Mouse (Mus musculus): ENCODE results near the gene Tmcc3. TPM values are rescaled to one million over a fixed set of nuclear protein-coding genes. Genes with fewer than 3 reads are reported as not detected.
A peak's percentile ranks its signal among the peaks of the same experiment; 100 is the strongest.

The Tmcc3 gene
- polyA plus RNA-seq, 1 experiment: 14.8 TPM

GRCm38 (mm10) chr10:94426921-94427270, 115.1 kb downstream of the Tmcc3 start:
- no peak for TF ChIP-seq EP300 (IDR thresholded peaks at IDR 0.05; ENCODE audit: insufficient read depth, low read depth, low read length)
- TF ChIP-seq POLR2A (IDR thresholded peaks at IDR 0.05; ENCODE audit: insufficient read depth, low read length): no peak
- no peak for TF ChIP-seq CTCF (IDR thresholded peaks at IDR 0.05; ENCODE audit: low read depth, low read length)
- no peaks in the 10 kb centered on the region for H3K36me3 ChIP-seq (ENCODE audit: control insufficient read depth, insufficient read depth, low read length, poor library complexity, severe bottlenecking)
- no peak overlapping the region for H3K4me3 ChIP-seq (ENCODE audit: low read depth, low read length)
- H3K9ac ChIP-seq (ENCODE audit: low read depth, poor library complexity, severe bottlenecking): no peak overlapping the region
- peaks cover 2% of the 10 kb centered on the region for H3K4me1 ChIP-seq (ENCODE audit: control insufficient read depth, insufficient read depth, low read length)
- H3K27me3 ChIP-seq (ENCODE audit: control insufficient read depth, insufficient read depth, low read length, poor library complexity, severe bottlenecking): no peaks in the 10 kb centered on the region
- H3K27ac ChIP-seq (ENCODE audit: insufficient read depth, low read length): 0 out of 2 replicates have a peak overlapping the region, but pooled peaks have one; percentile 5
- H3K9me3 ChIP-seq (replicated peaks; ENCODE audit: control insufficient read depth, insufficient read depth, low read length, poor library complexity, severe bottlenecking): no peaks in the 10 kb centered on the region

DNA sequence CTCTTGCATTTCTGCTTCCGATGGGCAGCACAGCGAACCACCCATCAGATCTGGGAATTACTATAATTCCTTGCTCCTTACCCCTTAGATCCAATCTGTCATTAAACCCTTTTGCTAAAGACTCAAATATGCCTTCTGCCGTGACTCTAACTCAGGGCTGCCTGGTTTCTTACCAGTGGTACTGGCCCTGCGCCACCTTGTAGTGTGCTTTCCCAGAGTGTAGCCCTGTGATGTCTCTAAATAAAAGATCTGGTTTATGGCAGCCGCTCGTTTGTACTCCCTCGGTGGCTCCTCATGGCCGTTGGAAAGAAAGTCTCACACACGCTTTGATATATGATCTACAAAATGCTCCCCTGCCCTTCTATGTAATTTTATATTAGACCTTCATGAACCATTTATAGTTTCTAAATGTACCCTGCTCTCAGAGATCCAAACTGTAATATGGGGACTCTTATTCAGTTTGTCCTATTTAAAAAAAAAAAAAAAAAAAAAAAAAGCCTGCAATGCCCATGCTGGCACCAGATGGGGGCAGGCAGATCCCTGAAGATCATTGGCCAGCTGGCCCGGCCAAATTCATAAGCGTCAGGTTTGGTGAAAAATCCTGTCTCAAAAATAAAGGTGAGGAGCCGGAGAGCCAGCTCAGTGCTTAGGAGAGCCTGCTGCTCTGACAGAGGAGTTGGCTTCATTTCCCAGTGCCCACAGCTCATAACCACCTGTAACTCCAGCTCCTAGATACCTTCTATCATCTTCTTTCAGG, 116.6 kb downstream of the Tmcc3 start:
- Histone ChIP-seq H3K9ac (ENCODE audit: low read depth, poor library complexity, severe bottlenecking) (no peak overlapping the region), H3K27ac (ENCODE audit: insufficient read depth, low read length) (no peak overlapping the region), H3K36me3 (ENCODE audit: control insufficient read depth, insufficient read depth, low read length, poor library complexity, severe bottlenecking) (no peaks in the 10 kb centered on the region), H3K4me3 (ENCODE audit: low read depth, low read length) (no peak overlapping the region), H3K27me3 (ENCODE audit: control insufficient read depth, insufficient read depth, low read length, poor library complexity, severe bottlenecking) (no peaks in the 10 kb centered on the region), H3K4me1 (ENCODE audit: control insufficient read depth, insufficient read depth, low read length) (no peaks in the 10 kb centered on the region), H3K9me3 (replicated peaks; ENCODE audit: control insufficient read depth, insufficient read depth, low read length, poor library complexity, severe bottlenecking) (no peaks in the 10 kb centered on the region)
- TF ChIP-seq EP300 (IDR thresholded peaks at IDR 0.05; ENCODE audit: insufficient read depth, low read depth, low read length): no peak
- TF ChIP-seq CTCF (IDR thresholded peaks at IDR 0.05; ENCODE audit: low read depth, low read length): no peak
- TF ChIP-seq POLR2A (IDR thresholded peaks at IDR 0.05; ENCODE audit: insufficient read depth, low read length): no peak

- H3K27me3 ChIP-seq (ENCODE audit: control insufficient read depth, insufficient read depth, low read length, poor library complexity, severe bottlenecking): no peaks in the 10 kb centered on the region
- H3K4me3 ChIP-seq (ENCODE audit: low read depth, low read length): no peak overlapping the region
- no peaks in the 10 kb centered on the region for H3K4me1 ChIP-seq (ENCODE audit: control insufficient read depth, insufficient read depth, low read length)
- H3K9ac ChIP-seq (ENCODE audit: low read depth, poor library complexity, severe bottlenecking): no peak overlapping the region
- H3K27ac ChIP-seq (ENCODE audit: insufficient read depth, low read length): no peak overlapping the region
- H3K9me3 ChIP-seq (replicated peaks; ENCODE audit: control insufficient read depth, insufficient read depth, low read length, poor library complexity, severe bottlenecking): no peaks in the 10 kb centered on the region
- TF ChIP-seq POLR2A (IDR thresholded peaks at IDR 0.05; ENCODE audit: insufficient read depth, low read length) (no peak), CTCF (IDR thresholded peaks at IDR 0.05; ENCODE audit: low read depth, low read length) (no peak), EP300 (IDR thresholded peaks at IDR 0.05; ENCODE audit: insufficient read depth, low read depth, low read length) (no peak)
- no peaks in the 10 kb centered on the region for H3K36me3 ChIP-seq (ENCODE audit: control insufficient read depth, insufficient read depth, low read length, poor library complexity, severe bottlenecking)
These were observed 118.8 kb downstream of the Tmcc3 start for GRCm38 (mm10) chr10:94430566-94430965.

GRCm38 (mm10) chr10:94432933-94433332, 121.2 kb downstream of the Tmcc3 start:
- Histone ChIP-seq H3K4me3 (ENCODE audit: low read depth, low read length) (no peak overlapping the region), H3K9ac (ENCODE audit: low read depth, poor library complexity, severe bottlenecking) (no peak overlapping the region), H3K36me3 (ENCODE audit: control insufficient read depth, insufficient read depth, low read length, poor library complexity, severe bottlenecking) (no peaks in the 10 kb centered on the region), H3K27me3 (ENCODE audit: control insufficient read depth, insufficient read depth, low read length, poor library complexity, severe bottlenecking) (no peaks in the 10 kb centered on the region), H3K27ac (ENCODE audit: insufficient read depth, low read length) (no peak overlapping the region), H3K4me1 (ENCODE audit: control insufficient read depth, insufficient read depth, low read length) (no peaks in the 10 kb centered on the region), H3K9me3 (replicated peaks; ENCODE audit: control insufficient read depth, insufficient read depth, low read length, poor library complexity, severe bottlenecking) (no peaks in the 10 kb centered on the region)
- TF ChIP-seq CTCF (IDR thresholded peaks at IDR 0.05; ENCODE audit: low read depth, low read length) (no peak), EP300 (IDR thresholded peaks at IDR 0.05; ENCODE audit: insufficient read depth, low read depth, low read length) (no peak)

DNA sequence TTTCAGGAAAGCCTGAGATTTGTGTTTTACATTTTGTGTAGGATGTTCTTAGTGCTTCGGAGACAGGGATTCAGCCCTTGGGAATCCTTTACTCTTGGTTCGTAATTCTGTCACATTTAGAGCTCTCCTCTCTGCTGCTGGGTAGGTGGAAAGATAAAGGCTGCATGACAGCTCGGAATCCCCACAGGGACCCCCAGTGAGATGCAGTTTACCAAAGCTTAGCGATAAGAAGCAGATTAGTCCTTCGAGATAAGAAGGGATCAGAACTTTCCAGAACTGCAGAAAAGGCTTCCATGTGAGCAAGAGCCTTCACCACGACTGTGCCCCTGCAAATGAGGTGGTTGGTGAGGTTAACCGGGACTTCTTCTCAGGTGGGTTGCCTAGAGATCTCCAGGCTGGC, 122.2 kb downstream of the Tmcc3 start:
- TF ChIP-seq POLR2A (IDR thresholded peaks at IDR 0.05; ENCODE audit: insufficient read depth, low read length): no peak
- no peak for TF ChIP-seq EP300 (IDR thresholded peaks at IDR 0.05; ENCODE audit: insufficient read depth, low read depth, low read length)
- no peak for TF ChIP-seq CTCF (IDR thresholded peaks at IDR 0.05; ENCODE audit: low read depth, low read length)
- H3K4me3 ChIP-seq (ENCODE audit: low read depth, low read length): no peak overlapping the region
- no peaks in the 10 kb centered on the region for H3K9me3 ChIP-seq (replicated peaks; ENCODE audit: control insufficient read depth, insufficient read depth, low read length, poor library complexity, severe bottlenecking)
- no peaks in the 10 kb centered on the region for H3K4me1 ChIP-seq (ENCODE audit: control insufficient read depth, insufficient read depth, low read length)
- H3K9ac ChIP-seq (ENCODE audit: low read depth, poor library complexity, severe bottlenecking): no peak overlapping the region
- no peaks in the 10 kb centered on the region for H3K36me3 ChIP-seq (ENCODE audit: control insufficient read depth, insufficient read depth, low read length, poor library complexity, severe bottlenecking)
- no peaks in the 10 kb centered on the region for H3K27me3 ChIP-seq (ENCODE audit: control insufficient read depth, insufficient read depth, low read length, poor library complexity, severe bottlenecking)
- H3K27ac ChIP-seq (ENCODE audit: insufficient read depth, low read length): no peak overlapping the region

DNA sequence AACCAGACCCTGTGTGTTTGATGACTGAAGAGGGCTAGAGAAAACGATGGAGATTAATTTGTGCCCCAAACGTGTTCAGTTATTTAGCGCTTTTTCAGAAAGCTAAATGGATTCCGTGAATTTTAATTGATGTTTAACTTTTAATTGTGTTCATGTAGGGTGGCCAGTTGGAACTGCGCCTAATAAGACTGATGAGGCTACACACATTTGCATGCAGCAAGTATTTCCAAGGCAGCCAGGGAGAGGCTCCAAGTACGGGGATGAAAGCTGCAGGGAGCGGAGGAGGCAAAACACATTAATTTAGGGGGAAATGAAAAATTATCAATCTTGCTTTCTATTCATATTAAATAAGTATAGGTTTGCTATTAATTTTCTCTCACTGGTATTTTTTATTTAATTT, 131.0 kb downstream of the Tmcc3 start:
- H3K4me3 ChIP-seq (ENCODE audit: low read depth, low read length): no peak overlapping the region
- H3K27me3 ChIP-seq (ENCODE audit: control insufficient read depth, insufficient read depth, low read length, poor library complexity, severe bottlenecking): no peaks in the 10 kb centered on the region
- H3K27ac ChIP-seq (ENCODE audit: insufficient read depth, low read length): no peak overlapping the region
- H3K9ac ChIP-seq (ENCODE audit: low read depth, poor library complexity, severe bottlenecking): no peak overlapping the region
- no peak for TF ChIP-seq EP300 (IDR thresholded peaks at IDR 0.05; ENCODE audit: insufficient read depth, low read depth, low read length)
- no peak for TF ChIP-seq CTCF (IDR thresholded peaks at IDR 0.05; ENCODE audit: low read depth, low read length)
- TF ChIP-seq POLR2A (IDR thresholded peaks at IDR 0.05; ENCODE audit: insufficient read depth, low read length): no peak
- H3K9me3 ChIP-seq (replicated peaks; ENCODE audit: control insufficient read depth, insufficient read depth, low read length, poor library complexity, severe bottlenecking): no peaks in the 10 kb centered on the region
- H3K4me1 ChIP-seq (ENCODE audit: control insufficient read depth, insufficient read depth, low read length): no peaks in the 10 kb centered on the region
- H3K36me3 ChIP-seq (ENCODE audit: control insufficient read depth, insufficient read depth, low read length, poor library complexity, severe bottlenecking): no peaks in the 10 kb centered on the region

All from ES-Bruce4 (cell line).